Mouse (Mus musculus) lung, embryonic 14.5 days (tissue): ENCODE results near the gene Pla1a. TPM values are rescaled to one million over a fixed set of nuclear protein-coding genes. Genes with fewer than 3 reads are reported as not detected.

ENCODE experiments used
- ATAC-seq: fragments of 200-750 bp; cut with Nextera tagmentation; 2 replicates; pipeline ENCODE4 v1.8.0; 2017; ENCODE audit warnings: mild to moderate bottlenecking, moderate TSS enrichment, moderate library complexity; ENCODE audit not compliant: insufficient read depth
- DNase-seq: peaks from one replicate; pipeline ENCODE4 v3.0.0-alpha.2; 2015
- H3K27ac ChIP-seq: fragments of 300-500 bp; sonication (generic); 2 replicates; pipeline ENCODE4 v1.5.1; 2014; ENCODE audit warnings: low read depth, mild to moderate bottlenecking, moderate library complexity
- H3K27me3 ChIP-seq: fragments of 300-500 bp; sonication (generic); 2 replicates; pipeline ENCODE4 v1.6.1; 2014; ENCODE audit warnings: low read length, control low read depth; ENCODE audit not compliant: insufficient read depth
- H3K36me3 ChIP-seq: fragments of 300-500 bp; sonication (generic); 2 replicates; pipeline ENCODE4 v1.6.1; 2014; ENCODE audit warnings: control low read depth; ENCODE audit not compliant: insufficient read depth
- H3K4me1 ChIP-seq: fragments of 300-500 bp; sonication (generic); 2 replicates; pipeline ENCODE4 v1.6.1; 2014; ENCODE audit warnings: antibody characterized with exemption, control low read depth; ENCODE audit not compliant: insufficient read depth
- H3K4me2 ChIP-seq: fragments of 300-500 bp; sonication (generic); 2 replicates; pipeline ENCODE4 v1.6.1; 2014; ENCODE audit warnings: mild to moderate bottlenecking
- H3K4me3 ChIP-seq: fragments of 300-500 bp; sonication (generic); 2 replicates; pipeline ENCODE4 v1.5.1; 2014; ENCODE audit warnings: low read depth, low read length
- H3K9ac ChIP-seq: fragments of 300-500 bp; sonication (generic); 2 replicates; pipeline ENCODE4 v1.6.1; 2014
- H3K9me3 ChIP-seq: fragments of 300-500 bp; sonication (generic); 2 replicates; pipeline ENCODE4 v1.6.1; 2016; ENCODE audit warnings: low read depth, low read length, control low read depth
- CTCF ChIP-seq: IDR thresholded peaks from 2 replicates; pipeline ENCODE4 v1.5.1; 2016; ENCODE audit warnings: antibody characterized with exemption, low read depth
- WGBS: fragments of 180-500 bp; shearing (Covaris S2); extraction: QIAGEN DNeasy Blood & Tissue Kit; methylation state at CpG from one replicate; pipeline ENCODE4 v1.1.7; 2014; 5-methylcytosine and 5-hydroxymethylcytosine counted together
- polyA plus RNA-seq: library from polyadenylated mRNA; unstranded; fragments of >200 nt; fragmentation: Nextera tagmentation; extraction: Ambion mirVana; gene quantifications from 2 replicates; pipeline ENCODE4 v1.2.1, GENCODE M21; 2014

Pla1a gene
- polyA plus RNA-seq, 1 experiment from 2014 or later = 0.14 TPM

DNA sequence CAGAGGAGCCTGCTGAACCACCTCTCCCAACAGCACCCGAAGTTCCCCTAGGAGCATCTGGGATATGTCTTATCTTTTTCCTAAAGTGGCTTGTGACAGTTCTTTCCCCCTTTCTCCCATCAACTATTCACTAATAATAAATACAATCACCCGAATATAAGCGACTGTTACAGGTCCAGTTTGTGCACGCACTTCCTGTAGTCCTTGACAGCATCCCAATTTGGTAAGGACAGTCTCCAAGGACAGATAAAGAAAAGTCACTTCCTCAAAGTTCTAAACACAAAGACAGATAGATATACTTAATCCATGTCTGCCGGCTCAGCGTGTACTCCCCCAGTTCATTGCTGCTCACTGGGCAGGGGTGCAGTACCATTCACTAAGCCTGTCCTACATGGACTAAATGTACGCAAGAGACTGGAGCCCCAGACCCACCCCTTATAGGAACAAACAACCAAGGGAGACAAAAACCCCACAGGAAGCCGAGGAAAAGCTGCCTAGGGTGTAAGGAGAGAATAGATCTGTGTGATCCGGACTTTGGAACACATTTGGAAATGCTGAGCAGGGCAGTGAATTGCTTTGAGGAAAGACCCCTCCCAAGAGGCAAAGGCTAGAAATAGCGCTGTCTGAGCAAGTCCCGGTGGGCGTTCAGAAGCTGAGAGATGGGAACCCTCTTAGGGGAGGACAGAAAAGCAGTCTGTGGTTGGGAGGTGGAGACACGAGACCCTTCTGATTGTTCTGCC lies 1.3 kb downstream of the Pla1a start:
- no peak overlapping the region for H3K9ac ChIP-seq
- TF ChIP-seq CTCF = no peak
- H3K4me2 ChIP-seq = no peak overlapping the region
- H3K9me3 ChIP-seq = no peaks in the 10 kb centered on the region
- H3K27me3 ChIP-seq = no peaks in the 10 kb centered on the region
- WGBS = 44% methylated on average over 13 of the region's 13 CpGs
- H3K36me3 ChIP-seq = no peaks in the 10 kb centered on the region
- H3K4me1 ChIP-seq = no peaks in the 10 kb centered on the region
- ATAC-seq (no peak), DNase-seq (no peak)
- H3K27ac ChIP-seq = no peak overlapping the region
- no peak overlapping the region for H3K4me3 ChIP-seq

GRCm38 (mm10) chr16:38425799-38426198 lies 7.1 kb downstream of the Pla1a start:
- DNase-seq (no peak), ATAC-seq (no peak)
- Histone ChIP-seq H3K9me3 (no peaks in the 10 kb centered on the region), H3K4me1 (no peaks in the 10 kb centered on the region), H3K36me3 (no peaks in the 10 kb centered on the region), H3K4me2 (no peak overlapping the region), H3K27ac (no peak overlapping the region), H3K9ac (no peak overlapping the region), H3K27me3 (no peaks in the 10 kb centered on the region), H3K4me3 (no peak overlapping the region)
- TF ChIP-seq CTCF = no peak
- WGBS = 77% methylated on average over 1 of the region's 1 CpGs

DNA sequence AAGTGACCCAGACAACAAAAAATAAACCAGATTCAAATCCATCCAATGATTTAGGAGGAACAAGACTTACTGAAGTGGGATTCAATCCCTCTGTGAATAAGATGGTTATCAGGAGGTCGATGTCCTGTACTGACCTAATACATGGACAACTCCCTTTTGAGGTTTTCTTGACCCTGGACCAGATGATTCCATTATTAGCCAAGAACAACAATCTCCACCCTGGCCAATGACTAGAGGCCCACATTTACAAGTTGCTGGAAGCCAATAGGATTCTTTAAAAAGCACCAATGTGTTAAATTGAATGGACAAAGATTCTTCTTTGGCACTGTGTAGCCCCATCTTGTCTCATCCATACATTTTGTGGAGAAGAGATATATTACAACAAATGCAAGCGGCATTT lies 7.6 kb downstream of the Pla1a start:
- H3K9ac ChIP-seq = no peak overlapping the region
- no peak for ATAC-seq
- no peak overlapping the region for H3K4me2 ChIP-seq
- H3K27me3 ChIP-seq = no peaks in the 10 kb centered on the region
- no peak for DNase-seq
- H3K4me3 ChIP-seq = no peak overlapping the region
- no peak for TF ChIP-seq CTCF
- H3K4me1 ChIP-seq = no peaks in the 10 kb centered on the region
- no peaks in the 10 kb centered on the region for H3K36me3 ChIP-seq
- H3K27ac ChIP-seq = no peak overlapping the region
- WGBS = 82% methylated on average over 2 of the region's 2 CpGs
- no peaks in the 10 kb centered on the region for H3K9me3 ChIP-seq

DNA sequence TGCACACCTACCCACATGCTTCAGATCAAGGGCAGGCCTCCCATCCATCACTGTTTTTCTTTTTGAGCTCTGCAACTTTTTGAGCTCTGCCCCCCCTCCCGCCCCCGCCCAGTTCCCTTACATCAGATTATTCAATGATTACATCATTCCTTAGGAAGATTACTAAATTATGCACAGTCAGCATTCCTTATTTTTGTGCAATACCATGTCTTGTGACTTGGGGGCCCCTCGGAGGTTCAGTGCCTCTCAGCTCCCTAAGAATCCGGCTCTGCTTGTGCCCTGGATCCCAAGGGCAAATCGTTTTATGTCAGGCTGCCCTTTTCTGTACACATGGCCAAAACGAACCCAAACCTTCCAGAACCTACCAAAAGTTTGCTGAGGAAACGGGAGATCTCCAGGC lies 18.0 kb downstream of the Pla1a start:
- 74% methylated on average over 7 of the region's 7 CpGs for WGBS
- DNase-seq = no peak
- H3K27ac ChIP-seq = no peak overlapping the region
- H3K4me1 ChIP-seq = no peaks in the 10 kb centered on the region
- no peak for TF ChIP-seq CTCF
- ATAC-seq = no peak
- H3K9me3 ChIP-seq = no peaks in the 10 kb centered on the region
- no peaks in the 10 kb centered on the region for H3K27me3 ChIP-seq
- no peaks in the 10 kb centered on the region for H3K36me3 ChIP-seq
- no peak overlapping the region for H3K4me3 ChIP-seq
- no peak overlapping the region for H3K4me2 ChIP-seq
- no peak overlapping the region for H3K9ac ChIP-seq

- Histone ChIP-seq H3K4me3 (no peak overlapping the region), H3K27me3 (no peaks in the 10 kb centered on the region), H3K4me2 (no peak overlapping the region), H3K27ac (no peak overlapping the region), H3K36me3 (no peaks in the 10 kb centered on the region), H3K9me3 (no peaks in the 10 kb centered on the region), H3K9ac (no peak overlapping the region), H3K4me1 (no peaks in the 10 kb centered on the region)
- ATAC-seq (no peak), DNase-seq (no peak)
- TF ChIP-seq CTCF = no peak
- 92% methylated on average over 8 of the region's 8 CpGs for WGBS
Measured at GRCm38 (mm10) chr16:38408416-38408815, 24.5 kb downstream of the Pla1a start.

DNA sequence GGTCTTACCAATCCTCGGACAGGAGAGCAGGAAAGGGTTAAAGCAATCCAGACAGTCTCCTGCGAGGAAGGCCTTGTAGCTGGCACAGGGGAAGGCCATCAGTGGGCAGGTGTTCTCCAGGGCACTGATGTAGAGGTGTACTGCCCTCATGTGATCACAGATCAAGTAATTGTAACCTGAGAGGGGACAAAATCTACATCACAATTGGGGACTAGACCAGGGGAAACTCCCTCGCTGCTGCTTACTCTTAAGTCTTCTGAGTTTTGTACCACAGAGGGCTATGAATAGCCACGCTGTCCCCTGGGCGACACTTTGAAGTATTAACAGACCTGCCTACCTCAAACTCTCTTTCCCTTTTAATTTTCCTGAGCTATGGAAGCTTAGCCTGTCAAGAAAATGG lies 25.4 kb downstream of the Pla1a start:
- ATAC-seq (no peak), DNase-seq (no peak)
- Histone ChIP-seq H3K36me3 (no peaks in the 10 kb centered on the region), H3K27ac (no peak overlapping the region), H3K27me3 (no peaks in the 10 kb centered on the region), H3K4me3 (no peak overlapping the region), H3K4me1 (no peaks in the 10 kb centered on the region), H3K9ac (no peak overlapping the region), H3K4me2 (no peak overlapping the region), H3K9me3 (no peaks in the 10 kb centered on the region)
- WGBS = 45% methylated on average over 5 of the region's 5 CpGs
- no peak for TF ChIP-seq CTCF

GRCm38 (mm10) chr16:38406708-38407107 lies 26.2 kb downstream of the Pla1a start:
- H3K4me1 ChIP-seq = no peaks in the 10 kb centered on the region
- TF ChIP-seq CTCF = no peak
- H3K27me3 ChIP-seq = no peaks in the 10 kb centered on the region
- H3K9ac ChIP-seq = no peak overlapping the region
- no peaks in the 10 kb centered on the region for H3K9me3 ChIP-seq
- DNase-seq (no peak), ATAC-seq (no peak)
- no peak overlapping the region for H3K27ac ChIP-seq
- H3K4me3 ChIP-seq = no peak overlapping the region
- H3K36me3 ChIP-seq = no peaks in the 10 kb centered on the region
- H3K4me2 ChIP-seq = no peak overlapping the region
- WGBS = 73% methylated on average over 6 of the region's 6 CpGs

DNA sequence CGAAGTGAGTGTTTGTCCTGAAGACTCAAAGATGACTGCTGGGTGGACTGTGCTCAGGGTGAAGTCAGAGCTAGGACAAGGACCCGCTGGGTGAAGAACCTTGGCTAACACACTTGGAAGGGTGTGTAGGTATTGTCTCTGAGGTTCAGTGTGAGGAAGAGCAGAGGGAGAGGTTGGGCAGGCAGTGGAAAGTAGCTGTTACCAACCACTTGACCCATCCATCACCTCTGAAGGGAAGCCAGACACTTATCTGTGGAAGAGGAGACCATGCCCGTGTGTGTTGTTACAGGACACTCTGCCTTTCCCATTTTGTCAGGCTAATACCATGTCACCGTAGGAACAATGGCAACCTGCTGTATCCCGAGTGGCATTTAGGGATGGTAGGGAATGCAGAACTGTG lies 26.7 kb downstream of the Pla1a start:
- H3K4me1 ChIP-seq = no peaks in the 10 kb centered on the region

More for the DNA sequence above, 26.7 kb downstream of the Pla1a start:
- no peaks in the 10 kb centered on the region for H3K9me3 ChIP-seq
- no peak overlapping the region for H3K9ac ChIP-seq
- DNase-seq (no peak), ATAC-seq (no peak)
- TF ChIP-seq CTCF = no peak
- H3K27ac ChIP-seq = no peak overlapping the region
- no peaks in the 10 kb centered on the region for H3K27me3 ChIP-seq
- H3K4me2 ChIP-seq = no peak overlapping the region
- WGBS = 62% methylated on average over 5 of the region's 5 CpGs
- no peaks in the 10 kb centered on the region for H3K36me3 ChIP-seq
- no peak overlapping the region for H3K4me3 ChIP-seq
